In genomic region chr7:121289737-121290136, GRCm38 (mm10) we compare ENCODE assay signal across 10 mouse cellular contexts.
"Had no signal": no experiment of that assay in that cellular context is flagged by ENCODE, and none has a peak within 500 bp of the region (broad histone marks: within the 10 kb centered on the region; RNA-seq: fewer than 3 reads in every experiment).

No protein-coding gene starts in this region.

- DNase-seq: kidney, adult 11 months; kidney, adult 8-10 months; kidney, postnatal 10 days; kidney, postnatal 36 days; layer of hippocampus, postnatal 36 days; liver, postnatal 0 days; lung, embryonic 14.5 days; thymus, adult 2 months; thymus, postnatal 14 days; thymus, postnatal 4 days had no signal
